Mouse (Mus musculus): ENCODE measurements around the gene Ap4b1. TPM values are rescaled to one million over a fixed set of nuclear protein-coding genes. Genes with fewer than 3 reads are reported as not detected.

The Ap4b1 gene
- 24.0 and 24.4 TPM in 2 replicates for polyA plus RNA-seq (2012; rRNA removed)

DNA sequence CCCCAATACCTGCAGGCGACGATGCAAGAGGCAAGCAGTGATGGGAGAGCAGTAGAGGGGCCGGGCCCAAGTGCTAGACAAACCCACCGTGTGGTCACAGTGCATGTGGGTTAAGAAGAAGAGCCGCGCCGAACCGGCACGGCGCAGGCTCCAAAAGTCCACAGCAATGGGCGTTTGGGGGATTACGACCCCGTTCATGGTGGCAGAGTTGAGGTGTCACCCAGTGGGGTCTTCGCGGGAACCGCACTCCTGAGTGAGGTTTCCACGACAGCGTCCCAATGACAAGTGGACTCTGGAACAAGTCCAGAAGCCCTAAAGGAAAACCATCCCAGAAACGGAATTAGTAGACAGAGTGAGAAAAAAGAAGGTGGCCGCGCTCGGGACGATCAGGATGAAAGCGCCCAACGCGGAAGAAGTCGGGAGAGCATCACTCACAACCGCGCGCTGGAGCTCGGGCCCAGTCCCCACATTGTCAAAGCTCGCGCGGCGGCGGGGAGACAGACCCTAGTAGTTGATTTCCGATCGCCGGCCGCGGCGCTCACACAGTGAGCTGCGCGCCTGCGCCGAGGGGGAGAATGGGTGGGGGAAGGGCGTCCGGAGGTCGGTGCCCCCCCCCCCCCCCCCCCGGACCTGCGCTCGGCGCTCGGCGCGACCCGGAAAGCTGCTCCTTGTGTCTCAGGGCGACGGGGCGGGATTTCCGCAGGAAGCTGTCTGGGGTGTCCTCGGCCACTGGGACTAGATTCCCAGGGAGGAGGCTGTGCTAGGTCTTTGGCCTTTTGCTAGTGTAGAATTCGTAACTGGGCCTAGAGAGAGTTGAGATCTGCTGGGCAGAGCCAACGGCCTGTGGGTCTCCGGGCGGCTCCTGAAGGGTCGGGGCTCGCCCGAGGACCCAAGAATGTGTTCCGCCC lies at the start of gene Ap4b1, which contains the start of the genes Dclre1b and Gm43064:
Gene Ap4b1 (plus strand): TSS at position 630 of the 908 bp plus-strand sequence.
Gene Dclre1b (minus strand): TSS at position 554 of the 908 bp plus-strand sequence.
Gene Gm43064 (plus strand): TSS at position 683 of the 908 bp plus-strand sequence.
- peak within 1 kb of the TSS; percentile 81 for H3K27ac ChIP-seq (ENCODE audit: control insufficient read depth, insufficient read depth, low read length)
- peak within 1 kb of the TSS; percentile 95 for H3K4me3 ChIP-seq (ENCODE audit: control insufficient read depth, insufficient read depth, low read length)
- TF ChIP-seq POLR2A (IDR thresholded peaks at IDR 0.05; ENCODE audit: control insufficient read depth, extremely low read depth, insufficient read depth, low read length, poor library complexity) (peak; percentile 65), CTCF (IDR thresholded peaks at IDR 0.05; ENCODE audit: borderline replicate concordance, control insufficient read depth, extremely low read depth, insufficient read depth, low read length, poor library complexity) (no peak; the same call in 1 of the 2 replicates)
- no peaks in the 10 kb centered on the region for H3K4me1 ChIP-seq (replicated peaks; ENCODE audit: control insufficient read depth, insufficient read depth, low read length)
- H3K36me3 ChIP-seq (ENCODE audit: control insufficient read depth, insufficient read depth, low read length), result peaks cover 15% of the 10 kb centered on the region; the same call in 1 of the 2 replicates
- H3K27me3 ChIP-seq (ENCODE audit: control insufficient read depth, insufficient read depth, low read length), result no peaks in the 10 kb centered on the region
- under 1% methylated on average over 55 of the region's 70 CpGs for WGBS
- peak; percentile 93 for DNase-seq

DNA sequence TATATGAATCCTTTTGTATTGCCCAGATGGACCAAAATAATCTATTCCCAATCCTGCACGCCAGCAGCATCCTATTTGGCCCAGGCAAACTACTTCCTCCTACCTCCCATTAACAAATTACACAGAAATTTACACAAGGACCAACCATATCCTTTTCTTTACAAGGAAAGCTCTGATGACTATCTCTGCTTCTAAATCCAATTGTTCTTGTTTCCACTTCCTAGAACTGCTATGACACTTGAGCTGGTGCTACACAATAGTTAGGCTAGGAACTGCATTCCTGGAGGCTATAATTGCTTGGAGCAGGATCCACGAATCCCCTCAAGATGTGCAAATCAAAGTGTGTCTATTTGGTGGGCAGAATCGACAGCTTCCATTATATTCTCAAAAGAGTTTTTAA lies 42.5 kb upstream of the Ap4b1 start:
- TF ChIP-seq POLR2A (IDR thresholded peaks at IDR 0.05; ENCODE audit: control insufficient read depth, extremely low read depth, insufficient read depth, low read length, poor library complexity) (no peak), CTCF (IDR thresholded peaks at IDR 0.05; ENCODE audit: borderline replicate concordance, control insufficient read depth, extremely low read depth, insufficient read depth, low read length, poor library complexity) (no peak)
- no peaks in the 10 kb centered on the region for H3K27me3 ChIP-seq (ENCODE audit: control insufficient read depth, insufficient read depth, low read length)
- DNase-seq, result no peak
- peaks cover 5% of the 10 kb centered on the region for H3K4me1 ChIP-seq (replicated peaks; ENCODE audit: control insufficient read depth, insufficient read depth, low read length)
- WGBS, result 90% methylated on average over 3 of the region's 3 CpGs
- peaks cover 58% of the 10 kb centered on the region for H3K36me3 ChIP-seq (ENCODE audit: control insufficient read depth, insufficient read depth, low read length)
- no peak overlapping the region for H3K27ac ChIP-seq (ENCODE audit: control insufficient read depth, insufficient read depth, low read length)
- no peak overlapping the region for H3K4me3 ChIP-seq (ENCODE audit: control insufficient read depth, insufficient read depth, low read length)

DNA sequence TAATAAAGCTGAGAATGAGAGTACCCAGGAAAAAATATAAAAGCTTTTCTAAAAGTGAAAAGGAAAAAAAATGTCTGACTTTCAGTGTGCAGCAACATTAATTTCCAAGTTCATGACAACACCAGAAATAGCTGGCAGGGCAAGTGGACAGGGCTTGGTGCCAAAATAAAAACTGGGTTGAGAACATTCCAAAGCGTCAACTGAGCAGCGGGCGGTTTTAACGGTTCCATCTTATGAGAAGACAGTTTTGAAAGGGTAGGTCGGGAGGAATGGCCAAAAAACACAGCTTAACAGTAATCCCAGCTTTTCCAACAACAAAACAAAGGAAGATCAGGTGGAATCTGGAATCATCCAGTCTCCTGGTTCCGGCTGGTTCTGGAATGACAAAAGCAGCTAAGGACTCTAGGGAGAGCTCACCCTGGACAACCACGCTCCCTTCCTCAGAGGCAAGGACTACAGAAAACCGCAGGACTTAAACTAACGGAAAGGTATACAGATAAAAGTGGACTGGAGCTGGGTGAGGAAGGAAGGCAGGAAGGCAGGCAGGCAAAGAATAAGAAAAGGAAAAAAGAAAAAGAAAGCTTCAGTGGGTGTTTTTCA lies 37.7 kb upstream of the Ap4b1 start:
- Histone ChIP-seq H3K27me3 (ENCODE audit: control insufficient read depth, insufficient read depth, low read length) (no peaks in the 10 kb centered on the region), H3K36me3 (ENCODE audit: control insufficient read depth, insufficient read depth, low read length) (peaks cover 31% of the 10 kb centered on the region), H3K4me3 (ENCODE audit: control insufficient read depth, insufficient read depth, low read length) (no peak overlapping the region), H3K27ac (ENCODE audit: control insufficient read depth, insufficient read depth, low read length) (peak overlapping the region; percentile 72; the same call in 1 of the 2 replicates), H3K4me1 (replicated peaks; ENCODE audit: control insufficient read depth, insufficient read depth, low read length) (peaks cover 17% of the 10 kb centered on the region)
- no peak for DNase-seq
- no peak for TF ChIP-seq CTCF (IDR thresholded peaks at IDR 0.05; ENCODE audit: borderline replicate concordance, control insufficient read depth, extremely low read depth, insufficient read depth, low read length, poor library complexity)
- no peak for TF ChIP-seq POLR2A (IDR thresholded peaks at IDR 0.05; ENCODE audit: control insufficient read depth, extremely low read depth, insufficient read depth, low read length, poor library complexity)
- WGBS, result 50% methylated on average over 9 of the region's 9 CpGs

DNA sequence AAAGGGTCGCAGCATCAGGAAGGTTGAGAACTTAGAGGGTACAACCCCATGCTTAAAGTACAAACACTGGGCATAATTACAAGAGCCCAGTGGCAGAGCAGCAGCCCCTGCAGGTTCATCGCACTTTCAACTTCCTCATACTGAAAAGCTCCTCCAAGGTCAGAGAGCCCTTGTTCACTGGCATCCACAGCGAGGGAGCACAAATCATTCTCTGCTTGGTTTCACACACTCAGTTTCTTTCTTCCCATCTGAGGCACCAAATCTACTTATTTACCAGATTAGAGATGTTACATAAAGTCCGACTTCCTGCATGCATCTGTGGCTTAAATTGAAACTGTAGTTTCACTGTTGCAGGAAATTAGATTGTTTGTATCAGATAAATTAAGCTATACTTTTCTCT lies 36.5 kb upstream of the Ap4b1 start:
- Histone ChIP-seq H3K36me3 (ENCODE audit: control insufficient read depth, insufficient read depth, low read length) (peaks cover 30% of the 10 kb centered on the region), H3K4me3 (ENCODE audit: control insufficient read depth, insufficient read depth, low read length) (no peak overlapping the region), H3K27ac (ENCODE audit: control insufficient read depth, insufficient read depth, low read length) (peak overlapping the region; percentile 100), H3K27me3 (ENCODE audit: control insufficient read depth, insufficient read depth, low read length) (no peaks in the 10 kb centered on the region), H3K4me1 (replicated peaks; ENCODE audit: control insufficient read depth, insufficient read depth, low read length) (peaks cover 26% of the 10 kb centered on the region)
- TF ChIP-seq POLR2A (IDR thresholded peaks at IDR 0.05; ENCODE audit: control insufficient read depth, extremely low read depth, insufficient read depth, low read length, poor library complexity) (no peak), CTCF (IDR thresholded peaks at IDR 0.05; ENCODE audit: borderline replicate concordance, control insufficient read depth, extremely low read depth, insufficient read depth, low read length, poor library complexity) (no peak)
- no peak for DNase-seq
- 4% methylated on average over 4 of the region's 4 CpGs for WGBS

DNA sequence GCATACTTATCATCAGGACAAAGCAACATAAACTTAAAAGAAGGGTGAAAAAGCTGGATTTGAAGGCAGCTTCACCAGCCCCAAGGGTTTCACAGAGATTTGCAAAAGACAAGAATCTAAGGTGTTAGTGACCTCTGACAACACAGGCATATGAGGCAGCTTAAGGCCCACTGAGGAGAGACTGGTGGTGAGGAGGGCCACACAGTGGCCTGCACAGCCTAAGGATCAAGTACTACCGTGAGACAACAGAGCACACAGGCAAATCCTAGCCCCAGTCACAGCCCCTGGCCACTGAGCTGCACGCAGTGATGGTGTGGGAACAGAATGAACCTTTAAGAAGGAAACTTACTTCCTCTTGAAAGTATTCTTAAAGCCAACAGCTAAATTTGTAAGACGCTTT lies 35.8 kb upstream of the Ap4b1 start:
- 5% methylated on average over 3 of the region's 3 CpGs for WGBS
- Histone ChIP-seq H3K27me3 (ENCODE audit: control insufficient read depth, insufficient read depth, low read length) (no peaks in the 10 kb centered on the region), H3K36me3 (ENCODE audit: control insufficient read depth, insufficient read depth, low read length) (peaks cover 23% of the 10 kb centered on the region), H3K27ac (ENCODE audit: control insufficient read depth, insufficient read depth, low read length) (peak overlapping the region; percentile 100), H3K4me1 (replicated peaks; ENCODE audit: control insufficient read depth, insufficient read depth, low read length) (peaks cover 32% of the 10 kb centered on the region), H3K4me3 (ENCODE audit: control insufficient read depth, insufficient read depth, low read length) (peak overlapping the region; percentile 47)
- peak; percentile 37 for DNase-seq
- TF ChIP-seq POLR2A (IDR thresholded peaks at IDR 0.05; ENCODE audit: control insufficient read depth, extremely low read depth, insufficient read depth, low read length, poor library complexity) (no peak), CTCF (IDR thresholded peaks at IDR 0.05; ENCODE audit: borderline replicate concordance, control insufficient read depth, extremely low read depth, insufficient read depth, low read length, poor library complexity) (no peak)

DNA sequence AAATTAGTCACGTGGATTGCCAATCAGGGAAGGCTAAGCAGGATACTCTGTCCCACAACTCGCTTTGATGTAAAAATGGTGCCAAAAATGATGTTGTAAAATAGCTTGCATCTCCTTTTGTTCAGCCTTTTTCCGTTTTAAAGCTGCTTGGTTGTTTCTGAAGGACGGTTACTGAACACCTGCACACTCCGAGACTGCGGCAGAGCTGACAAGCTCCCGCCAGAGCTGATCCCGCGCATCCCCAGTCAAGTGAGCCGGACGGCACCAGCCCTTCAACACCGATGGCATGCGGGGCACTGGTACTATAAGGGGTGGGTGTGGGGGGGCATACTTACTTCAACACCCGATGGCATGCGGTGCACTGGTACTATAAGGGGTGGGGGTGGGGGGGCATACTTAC lies 35.3 kb upstream of the Ap4b1 start:
- Histone ChIP-seq H3K27ac (ENCODE audit: control insufficient read depth, insufficient read depth, low read length) (peak overlapping the region; percentile 100), H3K36me3 (ENCODE audit: control insufficient read depth, insufficient read depth, low read length) (peaks cover 19% of the 10 kb centered on the region), H3K4me1 (replicated peaks; ENCODE audit: control insufficient read depth, insufficient read depth, low read length) (peaks cover 35% of the 10 kb centered on the region), H3K27me3 (ENCODE audit: control insufficient read depth, insufficient read depth, low read length) (no peaks in the 10 kb centered on the region), H3K4me3 (ENCODE audit: control insufficient read depth, insufficient read depth, low read length) (peak overlapping the region; percentile 40)
- 6% methylated on average over 15 of the region's 15 CpGs for WGBS
- peak; percentile 66 for DNase-seq
- TF ChIP-seq CTCF (IDR thresholded peaks at IDR 0.05; ENCODE audit: borderline replicate concordance, control insufficient read depth, extremely low read depth, insufficient read depth, low read length, poor library complexity), result no peak
- peak; percentile 84 for TF ChIP-seq POLR2A (IDR thresholded peaks at IDR 0.05; ENCODE audit: control insufficient read depth, extremely low read depth, insufficient read depth, low read length, poor library complexity)

Data from thymus, adult 2 months (tissue).